Mouse (Mus musculus) myocyte (in vitro differentiated cells): ENCODE data around the gene Nup54. TPM values are rescaled to one million over a fixed set of nuclear protein-coding genes. Genes with fewer than 3 reads are reported as not detected.

ENCODE experiments used
- H3K27me3 ChIP-seq: one replicate; pipeline ENCODE4 v1.6.1; 2011; ENCODE audit not compliant: control insufficient read depth, insufficient read depth, insufficient read length
- H3K36me3 ChIP-seq: one replicate; pipeline ENCODE4 v1.6.1; 2011; ENCODE audit not compliant: control insufficient read depth, insufficient read depth
- H3K4me2 ChIP-seq: one replicate; pipeline ENCODE4 v1.6.1; 2011; ENCODE audit warnings: low read depth, control low read depth
- H3K4me3 ChIP-seq: one replicate; pipeline ENCODE4 v1.5.1; 2011; ENCODE audit warnings: mild to moderate bottlenecking, control low read depth, moderate library complexity
- H3K79me2 ChIP-seq: one replicate; pipeline ENCODE4 v1.6.1; 2011; ENCODE audit not compliant: control insufficient read depth, insufficient read depth
- H3ac ChIP-seq: one replicate; pipeline ENCODE4 v1.6.1; 2011; ENCODE audit not compliant: control insufficient read depth, insufficient read length
- CEBPB ChIP-seq: IDR thresholded peaks from 2 replicates; pipeline ENCODE4 v1.6.1; 2011; ENCODE audit warnings: mild to moderate bottlenecking, moderate library complexity; ENCODE audit not compliant: poor library complexity, insufficient read depth, severe bottlenecking
- E2F4 ChIP-seq: IDR thresholded peaks from one replicate; pipeline ENCODE4 v1.6.1; 2011; ENCODE audit warnings: mild to moderate bottlenecking, control low read depth, moderate library complexity; ENCODE audit not compliant: insufficient read depth
- MAX ChIP-seq: IDR thresholded peaks from one replicate; pipeline ENCODE4 v1.6.1; 2011; ENCODE audit warnings: low read depth, mild to moderate bottlenecking, control low read depth
- MYOD1 ChIP-seq, 3 experiments: IDR thresholded peaks; one replicate each; pipeline ENCODE4 v1.6.1; 2011; ENCODE audit warnings: control low read depth in 2 of 3, low read depth in 2 of 3, mild to moderate bottlenecking in 2 of 3, moderate library complexity in 1 of 3; ENCODE audit not compliant: insufficient read length in 2 of 3, control insufficient read depth in 1 of 3
- MYOG ChIP-seq, 3 experiments: IDR thresholded peaks; one replicate each; pipeline ENCODE4 v1.6.1; 2011; ENCODE audit warnings: control low read depth in 2 of 3, low read depth in 2 of 3, mild to moderate bottlenecking in 2 of 3; ENCODE audit not compliant: insufficient read length in 2 of 3, control insufficient read depth in 1 of 3, insufficient read depth in 1 of 3
- POLR2A ChIP-seq: IDR thresholded peaks from one replicate; pipeline ENCODE4 v1.6.1; 2011; ENCODE audit warnings: low read depth, mild to moderate bottlenecking, control low read depth, moderate library complexity; ENCODE audit not compliant: insufficient read length
- POLR2AphosphoS2 ChIP-seq: IDR thresholded peaks from one replicate; pipeline ENCODE4 v1.6.1; 2011; ENCODE audit warnings: low read depth, control low read depth; ENCODE audit not compliant: insufficient read length
- REST ChIP-seq: IDR thresholded peaks from one replicate; pipeline ENCODE4 v1.6.1; 2011; ENCODE audit warnings: mild to moderate bottlenecking, control low read depth, moderate library complexity; ENCODE audit not compliant: insufficient read depth, insufficient read length
- SRF ChIP-seq: IDR thresholded peaks from one replicate; pipeline ENCODE4 v1.6.1; 2011; ENCODE audit warnings: low read depth; ENCODE audit not compliant: control insufficient read depth, insufficient read length
- TCF12 ChIP-seq: IDR thresholded peaks from one replicate; pipeline ENCODE4 v1.6.1; 2011; ENCODE audit warnings: mild to moderate bottlenecking, control low read depth; ENCODE audit not compliant: poor library complexity, insufficient read depth, severe bottlenecking
- TCF3 ChIP-seq: IDR thresholded peaks from one replicate; pipeline ENCODE4 v1.6.1; 2011; ENCODE audit warnings: low read depth, control low read depth; ENCODE audit not compliant: insufficient read length
- USF1 ChIP-seq: IDR thresholded peaks from one replicate; pipeline ENCODE4 v1.6.1; 2011; ENCODE audit warnings: low read depth, mild to moderate bottlenecking, control low read depth, moderate library complexity
- polyA plus RNA-seq: library from polyadenylated mRNA; unstranded; fragments of >200 nt; fragmentation: generic; extraction: Trizol; gene quantifications from one replicate; pipeline ENCODE4 v1.2.1, GENCODE M21; 2012; ENCODE audit warnings: missing spikeins

Nup54 gene
- polyA plus RNA-seq, 1 experiment: 11.0 TPM

GRCm38 (mm10) chr5:92438540-92438939 is 3.5 kb upstream of the Nup54 start:
- TF ChIP-seq MYOD1 (IDR thresholded peaks at IDR 0.05; ENCODE audit: control insufficient read depth in 1 of 3, insufficient read length in 2 of 3, low read depth in 2 of 3) (no peak), POLR2A (no peak), E2F4 (no peak), TCF3 (no peak), MYOG (IDR thresholded peaks at IDR 0.05; ENCODE audit: control insufficient read depth in 1 of 3, insufficient read depth in 1 of 3, insufficient read length in 2 of 3, low read depth in 2 of 3) (no peak), MAX (no peak), TCF12 (no peak), USF1 (no peak), SRF (no peak), REST (no peak), CEBPB (no peak), POLR2AphosphoS2 (no peak)
- Histone ChIP-seq H3ac (no peak overlapping the region), H3K27me3 (no peaks in the 10 kb centered on the region), H3K4me3 (no peak overlapping the region), H3K4me2 (no peak overlapping the region), H3K79me2 (peaks cover 10% of the 10 kb centered on the region), H3K36me3 (peaks cover 5% of the 10 kb centered on the region)

- TF ChIP-seq USF1: no peak
- no peak for TF ChIP-seq E2F4
- no peak for TF ChIP-seq POLR2AphosphoS2
- TF ChIP-seq MYOG (IDR thresholded peaks at IDR 0.05; ENCODE audit: control insufficient read depth in 1 of 3, insufficient read depth in 1 of 3, insufficient read length in 2 of 3, low read depth in 2 of 3): no peak
- TF ChIP-seq POLR2A: no peak
- TF ChIP-seq MYOD1 (IDR thresholded peaks at IDR 0.05; ENCODE audit: control insufficient read depth in 1 of 3, insufficient read length in 2 of 3, low read depth in 2 of 3): no peak
- no peaks in the 10 kb centered on the region for H3K27me3 ChIP-seq
- peaks cover 4% of the 10 kb centered on the region for H3K36me3 ChIP-seq
- peak overlapping the region; percentile 82 for H3ac ChIP-seq
- peaks cover 46% of the 10 kb centered on the region for H3K79me2 ChIP-seq
- peak overlapping the region; percentile 94 for H3K4me2 ChIP-seq
- H3K4me3 ChIP-seq: peak overlapping the region; percentile 72
These were observed 441 bp downstream of the Nup54 start for GRCm38 (mm10) chr5:92434571-92434985.

DNA sequence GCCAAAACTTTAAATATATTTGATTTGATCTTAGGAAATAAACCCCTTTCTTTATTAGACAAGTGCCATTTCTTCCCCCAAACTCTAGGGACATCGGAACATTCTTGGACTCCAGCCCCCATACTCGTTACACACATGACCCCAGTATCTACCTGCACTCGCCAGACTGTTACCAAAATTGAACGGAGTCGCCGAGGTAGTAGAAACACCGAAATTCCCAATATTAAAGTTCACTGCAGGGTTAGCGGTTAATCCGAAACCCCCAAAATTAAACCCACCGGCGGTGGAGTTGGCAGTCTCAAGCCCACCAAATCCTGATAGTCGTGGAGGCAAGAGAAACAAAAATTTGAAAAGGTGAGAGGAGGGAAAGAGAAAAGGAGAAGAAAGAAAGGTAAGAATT is 949 bp downstream of the Nup54 start:
- Histone ChIP-seq H3ac (peak overlapping the region; percentile 82), H3K4me3 (peak overlapping the region; percentile 72), H3K4me2 (peak overlapping the region; percentile 94), H3K36me3 (peaks cover 4% of the 10 kb centered on the region), H3K79me2 (peaks cover 50% of the 10 kb centered on the region), H3K27me3 (no peaks in the 10 kb centered on the region)
- TF ChIP-seq REST (no peak), POLR2A (no peak), SRF (no peak)

- Histone ChIP-seq H3K36me3 (peaks cover 20% of the 10 kb centered on the region), H3K27me3 (no peaks in the 10 kb centered on the region), H3K4me2 (no peak overlapping the region), H3K79me2 (peaks cover 52% of the 10 kb centered on the region), H3K4me3 (no peak overlapping the region), H3ac (no peak overlapping the region)
- TF ChIP-seq E2F4 (no peak), TCF12 (no peak), MAX (no peak), REST (no peak), MYOD1 (IDR thresholded peaks at IDR 0.05; ENCODE audit: control insufficient read depth in 1 of 3, insufficient read length in 2 of 3, low read depth in 2 of 3) (no peak), SRF (no peak), USF1 (no peak), CEBPB (no peak), POLR2A (no peak), TCF3 (no peak), POLR2AphosphoS2 (no peak), MYOG (IDR thresholded peaks at IDR 0.05; ENCODE audit: control insufficient read depth in 1 of 3, insufficient read depth in 1 of 3, insufficient read length in 2 of 3, low read depth in 2 of 3) (no peak)
These were observed 3.4 kb downstream of the Nup54 start for GRCm38 (mm10) chr5:92431611-92432010.

DNA sequence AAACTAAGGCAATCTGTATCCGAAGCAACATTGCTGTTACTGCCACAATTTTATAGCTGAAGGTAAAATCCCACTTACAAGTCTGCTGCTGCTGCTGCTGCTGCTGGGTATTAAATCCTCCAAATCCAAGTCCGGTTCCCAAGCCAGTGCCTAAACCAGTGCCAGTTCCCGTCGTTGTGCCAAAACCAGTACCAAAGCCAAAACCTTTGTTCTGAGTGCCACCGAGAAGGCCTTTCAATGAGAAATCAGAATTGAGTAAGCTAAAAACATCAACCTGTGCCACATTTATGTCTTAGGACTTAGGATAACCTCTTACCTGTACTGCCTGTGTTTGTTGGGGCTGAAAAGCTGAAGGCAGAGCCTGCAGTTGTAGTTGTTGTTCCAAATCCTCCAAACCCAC is 4.3 kb downstream of the Nup54 start:
- H3ac ChIP-seq: no peak overlapping the region
- H3K4me3 ChIP-seq: no peak overlapping the region
- H3K36me3 ChIP-seq: peaks cover 27% of the 10 kb centered on the region
- no peaks in the 10 kb centered on the region for H3K27me3 ChIP-seq
- peaks cover 52% of the 10 kb centered on the region for H3K79me2 ChIP-seq
- no peak for TF ChIP-seq TCF3
- TF ChIP-seq TCF12: no peak
- TF ChIP-seq MYOG (IDR thresholded peaks at IDR 0.05; ENCODE audit: control insufficient read depth in 1 of 3, insufficient read depth in 1 of 3, insufficient read length in 2 of 3, low read depth in 2 of 3): no peak
- TF ChIP-seq USF1: no peak
- no peak overlapping the region for H3K4me2 ChIP-seq
